Mouse (Mus musculus): ENCODE data around the gene Scd1. TPM values are rescaled to one million over a fixed set of nuclear protein-coding genes. Genes with fewer than 3 reads are reported as not detected.

Scd1 gene
- total and polyA plus RNA-seq, 3 experiments, result 100 to 183 TPM; not detected in 1

DNA sequence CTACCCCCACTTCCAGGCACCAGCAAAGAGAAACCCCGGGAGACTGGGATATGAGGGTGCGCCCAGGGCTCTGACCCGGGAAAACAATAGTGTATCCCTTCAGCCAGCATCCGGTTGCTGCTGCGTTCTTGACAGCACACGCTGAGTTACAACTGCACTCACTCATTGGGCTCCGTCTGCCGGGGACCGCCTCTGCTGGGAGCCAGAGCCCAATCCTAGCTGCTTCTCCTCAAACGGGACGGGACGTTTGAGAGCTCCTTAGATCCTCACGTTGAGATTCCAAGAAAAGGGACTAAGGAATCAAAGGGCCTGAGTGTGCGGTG is 505 bp upstream of the Scd1 start:
- DNase-seq (ENCODE audit: low read depth, low spot score), result peak; percentile 82
- Histone ChIP-seq H3K9me3 (replicated peaks; ENCODE audit: insufficient read depth, low read length) (no peaks in the 10 kb centered on the region), H3K27ac (ENCODE audit: control insufficient read depth, low read depth, low read length) (no peak overlapping the region), H3K9ac (ENCODE audit: control insufficient read depth, low read depth, low read length, poor library complexity, severe bottlenecking) (peak overlapping the region; percentile 39), H3K79me2 (ENCODE audit: control insufficient read depth, insufficient read depth, low read length, poor library complexity) (no peaks in the 10 kb centered on the region), H3K4me3 (ENCODE audit: control insufficient read depth in 1 of 2, insufficient read depth in 1 of 2, low read depth in 2 of 2, low read length in 2 of 2) (peak overlapping the region; percentile 48 to 71), H3K36me3 (ENCODE audit: control insufficient read depth in 1 of 2, insufficient read depth in 2 of 2, low read length in 2 of 2) (no peaks in the 10 kb centered on the region), H3K4me1 (ENCODE audit: control insufficient read depth in 1 of 2, insufficient read depth in 2 of 2, low read length in 2 of 2) (0 out of 4 replicates have a peak, but pooled peaks cover 0 to 3% of the 10 kb centered on the region in 2 experiments), H3K27me3 (ENCODE audit: control insufficient read depth in 1 of 2, insufficient read depth in 2 of 2, low read length in 2 of 2) (no peaks in the 10 kb centered on the region; a peak in 2 of 4 replicates)
- TF ChIP-seq CHD1 (IDR thresholded peaks at IDR 0.05; ENCODE audit: low read depth, low read length) (no peak), SIN3A (IDR thresholded peaks at IDR 0.05; ENCODE audit: low read length) (peak; percentile 34; the same call in 1 of the 2 replicates), MXI1 (IDR thresholded peaks at IDR 0.05; ENCODE audit: low read depth, low read length) (peak; percentile 55; the same call in 1 of the 2 replicates), USF1 (IDR thresholded peaks at IDR 0.05; ENCODE audit: low read depth, low read length) (no peak), TAL1 (IDR thresholded peaks at IDR 0.05; ENCODE audit: low read length) (no peak), ETS1 (IDR thresholded peaks at IDR 0.05; ENCODE audit: low read depth, low read length) (no peak), ZMIZ1 (IDR thresholded peaks at IDR 0.05; ENCODE audit: low read depth, low read length) (peak; percentile 16; the same call in 1 of the 2 replicates)

GRCm38 (mm10) chr19:44403546-44403945 is 4.1 kb downstream of the Scd1 start:
- H3K36me3 ChIP-seq (ENCODE audit: control insufficient read depth in 1 of 2, insufficient read depth in 2 of 2, low read length in 2 of 2), result no peaks in the 10 kb centered on the region
- no peaks in the 10 kb centered on the region for H3K4me1 ChIP-seq (ENCODE audit: control insufficient read depth in 1 of 2, insufficient read depth in 2 of 2, low read length in 2 of 2)

GRCm38 (mm10) chr19:44400484-44401197 is 7.0 kb downstream of the Scd1 start:
- Histone ChIP-seq H3K36me3 (ENCODE audit: control insufficient read depth in 1 of 2, insufficient read depth in 2 of 2, low read length in 2 of 2) (peaks cover 0 to 16% of the 10 kb centered on the region in 2 experiments; a peak in 2 of 4 replicates), H3K27ac (ENCODE audit: control insufficient read depth, low read depth, low read length) (no peak overlapping the region), H3K9me3 (replicated peaks; ENCODE audit: insufficient read depth, low read length) (no peaks in the 10 kb centered on the region), H3K9ac (ENCODE audit: control insufficient read depth, low read depth, low read length, poor library complexity, severe bottlenecking) (no peak overlapping the region), H3K4me1 (ENCODE audit: control insufficient read depth in 1 of 2, insufficient read depth in 2 of 2, low read length in 2 of 2) (peaks cover 9 to 16% of the 10 kb centered on the region in 2 experiments), H3K4me3 (ENCODE audit: control insufficient read depth in 1 of 2, insufficient read depth in 1 of 2, low read depth in 2 of 2, low read length in 2 of 2) (no peak overlapping the region), H3K79me2 (ENCODE audit: control insufficient read depth, insufficient read depth, low read length, poor library complexity) (no peaks in the 10 kb centered on the region), H3K27me3 (ENCODE audit: control insufficient read depth in 1 of 2, insufficient read depth in 2 of 2, low read length in 2 of 2) (no peaks in the 10 kb centered on the region; a peak in 1 of 4 replicates)
- TF ChIP-seq ZC3H11A (IDR thresholded peaks at IDR 0.05; ENCODE audit: low read depth, low read length), result no peak
- TF ChIP-seq MXI1 (IDR thresholded peaks at IDR 0.05; ENCODE audit: low read depth, low read length), result no peak
- no peak for TF ChIP-seq ETS1 (IDR thresholded peaks at IDR 0.05; ENCODE audit: low read depth, low read length)
- TF ChIP-seq EP300 (IDR thresholded peaks at IDR 0.05; ENCODE audit: low read depth in 1 of 2, low read length in 2 of 2), result 0 out of 4 replicates have a peak, but pooled peaks of 1 of the 2 experiments have one; percentile 10
- TF ChIP-seq GATA1 (IDR thresholded peaks at IDR 0.05; ENCODE audit: low read depth, low read length), result 0 out of 2 replicates have a peak, but pooled peaks have one; percentile 3
- 0 out of 2 replicates have a peak, but pooled peaks have one; percentile 17 for TF ChIP-seq TCF12 (IDR thresholded peaks at IDR 0.05; ENCODE audit: low read depth, low read length)
- no peak for DNase-seq (ENCODE audit: low read depth, low spot score)

More at GRCm38 (mm10) chr19:44403546-44403945, 4.1 kb downstream of the Scd1 start:
- Histone ChIP-seq H3K9ac (ENCODE audit: control insufficient read depth, low read depth, low read length, poor library complexity, severe bottlenecking) (no peak overlapping the region), H3K4me3 (ENCODE audit: control insufficient read depth in 1 of 2, insufficient read depth in 1 of 2, low read depth in 2 of 2, low read length in 2 of 2) (no peak overlapping the region), H3K27ac (ENCODE audit: control insufficient read depth, low read depth, low read length) (no peak overlapping the region), H3K79me2 (ENCODE audit: control insufficient read depth, insufficient read depth, low read length, poor library complexity) (no peaks in the 10 kb centered on the region), H3K9me3 (replicated peaks; ENCODE audit: insufficient read depth, low read length) (no peaks in the 10 kb centered on the region), H3K27me3 (ENCODE audit: control insufficient read depth in 1 of 2, insufficient read depth in 2 of 2, low read length in 2 of 2) (no peaks in the 10 kb centered on the region; a peak in 1 of 4 replicates)
- no peak for DNase-seq (ENCODE audit: low read depth, low spot score)
- TF ChIP-seq MAX (IDR thresholded peaks at IDR 0.05; ENCODE audit: low read length), result no peak
- no peak for TF ChIP-seq KAT2A (conservative IDR thresholded peaks at IDR 0.05; ENCODE audit: low read depth, low read length)
- TF ChIP-seq EP300 (IDR thresholded peaks at IDR 0.05; ENCODE audit: low read depth in 1 of 2, low read length in 2 of 2), result no peak
- no peak for TF ChIP-seq ZKSCAN1 (IDR thresholded peaks at IDR 0.05; ENCODE audit: low read depth, low read length)
- TF ChIP-seq RCOR1 (IDR thresholded peaks at IDR 0.05; ENCODE audit: low read depth, low read length), result no peak
